Mouse (Mus musculus) gastrocnemius, postnatal 10 days (tissue): Measurements from ENCODE around the gene Ddah1. TPM values are rescaled to one million over a fixed set of nuclear protein-coding genes. Genes with fewer than 3 reads are reported as not detected.

Source experiments
- DNase-seq: peaks from one replicate; pipeline ENCODE4 v3.0.0; 2021; ENCODE audit warnings: mixed read lengths
- long read RNA-seq, 2 experiments: library from polyadenylated mRNA; stranded (forward); transcript quantifications; one replicate each; pipeline ENCODE4 v2.0.0; 2021
- total RNA-seq, 2 experiments: library from RNA; stranded (reverse); gene quantifications; 2 replicates each; pipeline ENCODE4 v1.2.3; 2021

The Ddah1 gene
- 10 to 100 TPM; 13.6 to 15.0 TPM for total RNA-seq
- long read RNA-seq, experiment 1, transcript Ddah1-201 (6 exons, 3,764 nt), result major isoform, 18 of 24 reads
- long read RNA-seq, experiment 1, partial matches to known transcripts, result 0 of 24 reads
- long read RNA-seq, experiment 1, other reads (novel, unspliced or antisense), result 6 of 24 reads
- long read RNA-seq, experiment 2, transcript Ddah1-201 (6 exons, 3,764 nt), result major isoform, 22 of 22 reads
- long read RNA-seq, experiment 2, partial matches to known transcripts, result 0 of 22 reads
- long read RNA-seq, experiment 2, other reads (novel, unspliced or antisense), result 0 of 22 reads

GRCm38 (mm10) chr3:145758561-145759378 is at the start of gene Ddah1:
Ddah1 (plus strand) TSS chr3:145758675.
- DNase-seq, result peak; percentile 73

GRCm38 (mm10) chr3:145715923-145716322 is 42.6 kb upstream of the Ddah1 start:
- DNase-seq, result no peak

GRCm38 (mm10) chr3:145719660-145720059 is 38.8 kb upstream of the Ddah1 start:
- DNase-seq, result no peak

- no peak for DNase-seq
These were observed 33.4 kb upstream of the Ddah1 start for GRCm38 (mm10) chr3:145725078-145725477.

- peak; percentile 29 for DNase-seq
These were observed 30.1 kb upstream of the Ddah1 start for GRCm38 (mm10) chr3:145728336-145728735.

- DNase-seq, result peak; percentile 15
These were observed 28.9 kb upstream of the Ddah1 start for GRCm38 (mm10) chr3:145729531-145729930.

GRCm38 (mm10) chr3:145730092-145730491 is 28.4 kb upstream of the Ddah1 start:
- no peak for DNase-seq

GRCm38 (mm10) chr3:145734857-145735256 is 23.6 kb upstream of the Ddah1 start:
- no peak for DNase-seq

- DNase-seq, result no peak
These were observed 21.9 kb upstream of the Ddah1 start for GRCm38 (mm10) chr3:145736562-145736961.

- no peak for DNase-seq
These were observed 19.8 kb upstream of the Ddah1 start for GRCm38 (mm10) chr3:145738662-145739061.

GRCm38 (mm10) chr3:145739904-145740303 is 18.6 kb upstream of the Ddah1 start:
- DNase-seq, result no peak

- no peak for DNase-seq
These were observed 15.4 kb upstream of the Ddah1 start for GRCm38 (mm10) chr3:145743050-145743449.

GRCm38 (mm10) chr3:145743476-145744027 is 14.9 kb upstream of the Ddah1 start:
- no peak for DNase-seq

GRCm38 (mm10) chr3:145748626-145749025 is 9.8 kb upstream of the Ddah1 start:
- no peak for DNase-seq

- DNase-seq, result no peak
These were observed 2.0 kb upstream of the Ddah1 start for GRCm38 (mm10) chr3:145756457-145756856.

GRCm38 (mm10) chr3:145757177-145757576 is 1.3 kb upstream of the Ddah1 start:
- DNase-seq, result no peak

- no peak for DNase-seq
These were observed 631 bp upstream of the Ddah1 start for GRCm38 (mm10) chr3:145757844-145758243.

- no peak for DNase-seq
These were observed 1.1 kb downstream of the Ddah1 start for GRCm38 (mm10) chr3:145759379-145760209.

- DNase-seq, result no peak
These were observed 2.1 kb downstream of the Ddah1 start for GRCm38 (mm10) chr3:145760547-145760946.

GRCm38 (mm10) chr3:145761501-145762170 is 3.2 kb downstream of the Ddah1 start:
- no peak for DNase-seq

- no peak for DNase-seq
These were observed 4.6 kb downstream of the Ddah1 start for GRCm38 (mm10) chr3:145762957-145763641.
